Mouse (Mus musculus) left cerebral cortex, postnatal 36 days (tissue): ENCODE measurements around the gene Kif26b. TPM values are rescaled to one million over a fixed set of nuclear protein-coding genes. Genes with fewer than 3 reads are reported as not detected.

Experiments used
- DNase-seq, 2 experiments: peaks; one replicate each; pipeline ENCODE4 v3.0.0; 2021 to 2022; ENCODE audit warnings: low spot score in 2 of 2, mixed read lengths in 1 of 2
- intact Hi-C: fragments of 180-260 bp; cut with DNase I; formaldehyde crosslinking; loops from one replicate; pipeline ENCODE4 v1.15.1; 2025
- total RNA-seq, 2 experiments: library from RNA; stranded (reverse); gene quantifications; 2 replicates each; pipeline ENCODE4 v1.2.3; 2021

Kif26b gene
- total RNA-seq, 2 experiments from 2014 or later = 6.6 to 10.7 TPM

DNA sequence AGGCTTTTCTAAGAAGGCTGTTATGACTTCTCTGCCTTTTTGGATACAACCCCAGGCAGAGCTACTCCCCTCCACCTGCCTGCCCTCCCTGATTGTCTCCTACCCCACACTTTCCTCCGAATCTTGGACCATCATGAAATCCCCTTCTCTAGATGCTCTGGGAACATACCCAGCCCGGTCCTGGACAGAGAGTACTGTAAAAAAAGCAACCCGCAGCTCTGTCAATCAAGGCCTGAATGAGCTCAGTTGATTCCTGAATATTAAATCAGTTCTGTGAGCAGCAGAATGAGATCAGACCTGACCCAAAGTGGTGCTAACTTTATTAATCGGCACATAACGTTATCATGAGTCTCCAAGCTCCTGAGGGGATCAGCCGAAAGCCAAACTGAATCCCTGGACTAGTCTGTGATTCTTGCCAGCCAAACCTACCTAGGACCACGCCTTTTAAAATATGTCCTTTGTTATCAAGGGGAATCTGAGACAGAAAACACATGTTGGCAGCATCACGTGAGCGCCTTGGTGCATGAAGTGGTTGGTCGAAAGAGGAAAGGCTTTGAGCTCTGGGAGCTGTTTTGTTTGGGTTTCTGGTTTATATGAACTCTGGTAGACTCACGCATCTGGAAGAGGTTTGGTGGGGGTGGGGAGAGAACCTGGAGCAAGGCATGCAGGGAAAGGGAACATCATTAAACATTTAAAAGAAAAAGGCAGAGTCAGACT, 271.1 kb downstream of the Kif26b start:
- intact Hi-C loops = loop anchor here (5.0 kb wide), 1 partner anchor 162 kb away; no protein-coding TSS in a partner anchor
- DNase-seq = no peak

DNA sequence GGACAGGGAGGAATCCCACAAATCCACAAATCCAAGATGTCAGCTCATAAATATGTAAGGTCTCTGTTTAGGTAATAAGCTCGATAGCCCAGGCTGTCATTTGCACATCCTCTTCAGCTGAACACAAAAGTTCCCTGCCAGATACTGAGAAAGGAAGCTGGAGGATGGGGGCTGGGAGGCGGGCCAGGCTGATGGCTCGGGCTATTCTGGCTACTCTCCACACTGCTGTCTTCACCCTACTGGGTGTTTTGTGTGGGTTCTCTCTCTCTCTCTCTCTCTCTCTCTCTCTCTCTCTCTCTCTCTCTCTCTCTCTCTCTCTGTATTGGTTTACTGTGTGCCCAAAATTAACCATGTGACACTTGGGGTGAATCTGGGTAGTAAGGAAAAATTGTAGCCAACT, 274.2 kb downstream of the Kif26b start:
- DNase-seq = no peak
- intact Hi-C loops = no loop called here

DNA sequence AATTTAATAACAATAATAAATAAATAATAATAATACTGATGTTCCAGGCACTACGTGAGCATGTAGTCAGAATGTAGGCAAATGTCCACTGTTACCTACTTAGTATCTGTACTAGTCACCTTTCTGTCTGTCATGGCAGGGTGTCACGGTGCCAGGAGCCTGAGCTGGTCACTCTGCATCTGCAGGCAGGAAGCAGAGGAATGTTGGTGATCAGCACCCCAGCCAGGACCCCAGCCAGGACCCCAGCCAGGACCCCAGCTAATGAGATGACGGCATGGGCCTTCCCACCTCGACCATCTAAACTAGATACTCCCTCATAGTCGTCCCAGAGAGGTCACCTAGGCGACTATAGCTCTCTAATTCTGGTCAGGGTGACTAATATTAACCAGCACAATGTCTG, 288.6 kb downstream of the Kif26b start:
- intact Hi-C loops = no loop called here
- no peak for DNase-seq

DNA sequence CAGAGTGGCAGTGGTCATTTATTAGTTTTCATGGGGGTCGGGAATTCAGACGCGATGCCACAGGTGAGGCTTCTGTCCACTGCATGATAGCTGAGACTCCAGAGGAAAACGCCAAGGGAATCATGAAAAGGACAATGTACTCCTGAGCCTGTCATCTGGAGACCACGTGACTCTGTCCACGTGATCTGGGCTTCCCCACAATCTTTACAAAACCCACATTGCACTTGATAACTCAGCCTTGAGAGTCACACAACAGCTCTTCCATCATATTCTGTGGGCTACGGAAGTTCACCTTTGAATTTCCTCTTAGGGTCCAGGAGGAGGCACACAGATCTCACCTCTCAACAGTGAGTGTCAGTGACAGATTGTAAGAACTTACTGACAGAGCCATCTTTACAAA, 290.1 kb downstream of the Kif26b start:
- DNase-seq = no peak
- intact Hi-C loops = no loop called here

DNA sequence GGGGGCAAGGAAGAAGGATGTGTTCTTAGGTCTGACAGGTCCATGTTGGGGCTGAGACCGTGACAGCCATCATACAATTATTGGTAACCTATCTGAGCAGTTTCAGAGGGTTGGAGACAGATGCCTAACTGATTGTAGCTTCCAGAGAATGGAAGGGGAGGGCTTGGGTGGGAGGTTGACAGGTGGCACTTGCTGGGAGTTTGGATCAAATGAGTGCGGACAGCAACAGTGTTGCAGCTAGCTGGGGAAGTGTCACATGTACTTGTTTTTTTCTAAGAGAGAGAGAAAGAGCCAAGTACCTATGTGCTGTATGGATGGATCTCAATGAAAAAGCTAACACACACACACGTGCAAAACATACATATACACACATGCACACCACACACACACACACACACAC, 291.2 kb downstream of the Kif26b start:
- intact Hi-C loops = no loop called here
- DNase-seq = no peak

DNA sequence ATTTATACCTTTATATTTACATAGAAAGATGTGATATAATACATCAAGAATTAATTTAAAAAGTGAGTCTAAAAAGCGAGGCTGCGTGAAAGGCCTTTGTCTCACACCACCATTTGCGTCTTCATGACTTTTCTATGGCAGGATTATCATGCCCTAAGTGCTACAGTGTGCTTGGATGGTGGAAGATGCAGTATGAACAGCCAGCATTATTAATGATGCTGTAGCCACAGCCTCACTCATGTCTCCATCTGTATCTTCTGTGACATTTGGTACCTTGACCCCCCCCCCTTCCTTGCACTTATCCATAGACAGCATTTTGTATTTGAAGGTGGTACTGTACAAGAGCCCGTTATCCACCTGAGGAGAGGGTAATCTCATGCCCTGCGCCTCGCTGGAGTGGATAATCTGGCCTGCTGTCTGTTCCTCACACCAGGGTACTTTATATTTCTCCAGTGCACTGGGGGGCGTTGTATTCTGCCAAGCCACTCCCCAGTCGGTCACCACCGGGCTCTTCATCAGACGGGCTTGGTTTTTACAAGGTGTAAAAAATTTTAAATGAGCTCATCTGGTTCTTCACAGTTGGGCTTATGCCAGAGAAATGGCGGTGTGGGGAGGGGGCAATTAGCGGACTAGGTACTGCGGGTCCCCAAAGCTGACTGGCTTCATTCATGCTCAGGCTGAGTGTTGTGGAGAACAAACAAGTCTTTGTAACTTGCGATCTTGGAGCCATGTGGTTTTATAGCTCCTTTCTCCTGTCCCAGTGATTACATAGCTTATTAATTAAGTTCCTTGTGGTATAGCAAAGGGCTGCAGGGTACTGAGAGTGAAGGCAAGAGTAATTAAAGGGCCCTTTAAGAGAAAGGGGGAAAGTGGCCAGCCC, 291.9 kb downstream of the Kif26b start:
- no peak for DNase-seq
- intact Hi-C loops = no loop called here

DNA sequence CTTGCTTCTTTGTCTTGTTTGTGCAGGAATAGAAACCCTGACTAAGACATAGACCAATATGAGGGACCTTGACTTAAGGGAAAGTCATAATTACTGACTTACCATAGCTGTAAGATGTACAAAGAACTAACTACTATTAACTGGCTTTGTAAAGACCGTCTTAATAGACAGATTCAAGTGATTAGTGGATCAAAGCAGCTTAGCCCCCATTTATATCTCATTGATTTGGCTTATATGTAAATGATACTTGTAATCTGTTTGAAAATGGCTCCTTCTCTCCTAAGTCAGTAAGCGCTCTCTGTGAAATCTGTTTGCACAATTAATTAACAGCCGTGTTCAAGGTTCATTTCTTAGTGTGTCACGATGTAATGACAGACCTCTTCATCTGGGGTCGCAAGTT, 295.9 kb downstream of the Kif26b start:
- intact Hi-C loops = no loop called here
- DNase-seq = no peak

DNA sequence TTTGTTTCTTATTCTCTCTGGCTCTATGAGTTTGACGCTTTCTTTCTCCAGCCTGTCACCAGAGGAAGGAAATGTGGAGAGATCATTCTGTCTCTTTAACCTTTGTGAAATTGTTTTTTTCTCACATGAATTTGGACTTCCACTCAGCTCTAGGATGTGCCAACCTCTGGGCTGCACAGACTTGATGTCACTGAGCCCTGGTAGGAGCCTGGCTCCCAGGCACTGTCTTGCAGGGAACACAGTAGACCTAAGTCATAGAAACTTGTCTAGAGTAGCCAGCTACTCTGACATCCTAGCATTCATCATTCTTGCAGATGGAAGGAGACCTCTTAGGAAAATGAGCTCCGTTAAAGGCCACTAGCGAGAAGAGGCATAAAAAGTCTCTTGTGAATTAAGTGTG, 298.3 kb downstream of the Kif26b start:
- DNase-seq = no peak
- intact Hi-C loops = no loop called here

DNA sequence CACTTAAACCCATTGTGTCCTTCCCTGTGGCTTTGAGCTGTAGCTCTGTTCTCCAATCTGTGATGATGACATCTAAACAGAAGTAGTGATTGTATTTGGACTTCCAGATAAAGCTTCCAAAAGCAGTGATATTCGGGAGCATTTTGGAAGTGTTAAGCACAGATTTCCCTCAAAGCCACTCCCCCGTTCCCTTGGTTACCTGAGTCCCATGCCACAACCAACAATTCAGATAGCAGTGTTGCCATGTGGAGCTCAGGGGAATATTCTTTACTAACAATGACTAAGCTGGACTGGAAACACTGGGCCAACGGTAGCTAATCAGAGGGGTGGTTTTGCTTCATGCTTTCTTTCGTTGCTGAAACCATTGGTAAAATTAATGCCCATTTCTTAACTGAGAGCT, 300.5 kb downstream of the Kif26b start:
- intact Hi-C loops = no loop called here
- no peak for DNase-seq

DNA sequence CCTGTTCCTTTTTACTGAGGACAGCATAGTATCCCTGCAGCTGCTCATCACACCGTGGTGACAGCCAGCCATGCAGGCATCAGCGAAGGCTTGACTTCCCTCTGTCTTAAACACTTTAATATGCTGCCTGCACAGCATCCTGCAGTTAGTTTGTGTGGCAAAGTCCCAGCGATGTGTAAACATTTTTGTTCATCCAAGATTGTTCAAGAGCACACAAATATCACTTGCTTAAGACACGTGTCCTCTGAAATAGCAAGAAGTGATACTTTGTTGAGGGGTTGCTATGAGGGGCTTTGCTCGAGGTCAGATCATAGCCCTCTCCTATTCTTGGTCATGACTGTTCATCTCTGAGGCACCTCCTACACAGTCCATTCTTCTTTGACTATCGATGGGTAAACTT, 303.6 kb downstream of the Kif26b start:
- intact Hi-C loops = no loop called here

DNA sequence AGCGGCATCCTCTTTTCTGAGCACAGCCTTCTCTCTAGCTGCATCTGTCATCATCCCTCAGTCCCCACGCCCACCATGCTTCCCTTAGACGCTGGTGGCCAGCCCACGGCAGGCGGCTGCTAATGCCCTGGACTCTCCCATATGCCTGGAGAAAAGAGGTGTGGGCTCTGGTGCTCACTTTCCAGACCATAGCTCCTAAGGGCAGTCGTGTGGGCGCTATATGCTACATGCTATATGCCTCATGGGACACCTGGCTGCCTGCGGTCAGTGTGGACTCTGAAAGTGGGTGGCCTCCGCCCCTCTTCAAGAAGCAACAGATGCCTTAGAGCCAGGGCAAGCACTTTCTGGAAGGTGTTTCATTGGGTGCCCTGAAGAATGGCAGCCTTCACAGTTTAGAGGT, 306.9 kb downstream of the Kif26b start:
- DNase-seq = peak; percentile 8 to 13
- intact Hi-C loops = no loop called here

More for the DNA sequence above, 303.6 kb downstream of the Kif26b start:
- DNase-seq = no peak

DNA sequence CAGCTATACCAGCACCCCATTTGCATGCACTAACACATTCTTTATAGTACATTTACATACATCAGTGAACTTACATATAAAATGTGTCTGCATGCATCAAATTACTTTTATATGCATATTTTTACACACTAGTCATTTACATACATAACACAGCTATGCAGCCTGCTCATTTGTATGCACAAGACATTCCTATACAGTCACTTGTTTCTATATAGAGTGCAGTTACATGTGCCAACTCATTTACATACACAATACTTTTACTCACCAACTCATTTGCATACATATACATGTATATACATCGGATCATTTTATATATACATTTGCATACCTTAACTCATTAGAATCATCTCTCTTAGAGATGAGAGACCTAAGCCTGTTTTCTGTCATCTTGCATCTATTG, 308.1 kb downstream of the Kif26b start:
- intact Hi-C loops = no loop called here
- DNase-seq = no peak

DNA sequence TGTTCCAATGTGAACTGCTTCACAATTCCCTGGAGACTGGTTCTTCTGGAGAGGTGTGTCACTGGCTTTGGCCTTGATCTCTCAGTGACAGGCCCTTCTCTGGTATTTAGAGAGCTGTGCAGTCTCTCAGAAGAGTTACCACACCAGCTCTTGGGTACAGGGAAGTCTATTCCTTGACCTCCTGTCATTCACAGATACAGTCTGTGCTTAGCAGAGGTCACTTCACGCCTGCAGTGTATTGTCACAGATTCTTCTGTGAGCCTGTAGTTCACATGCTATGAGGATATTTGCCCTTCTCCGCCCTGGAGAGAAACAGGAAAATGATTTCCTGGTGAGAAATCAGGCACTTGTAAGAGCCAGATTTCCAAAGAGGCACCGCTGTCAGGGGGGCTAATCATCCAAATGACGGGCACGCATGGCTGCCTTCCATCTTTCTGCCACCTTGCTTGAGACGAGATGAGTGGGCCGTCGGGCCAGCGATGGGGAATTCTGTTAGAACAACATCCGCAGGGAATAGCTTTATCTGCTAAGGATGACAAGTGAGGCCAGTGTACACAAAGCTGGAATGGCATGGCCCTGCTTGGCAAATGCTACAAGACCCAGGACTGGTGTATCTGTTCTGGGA, 309.9 kb downstream of the Kif26b start:
- intact Hi-C loops = no loop called here
- no peak for DNase-seq

DNA sequence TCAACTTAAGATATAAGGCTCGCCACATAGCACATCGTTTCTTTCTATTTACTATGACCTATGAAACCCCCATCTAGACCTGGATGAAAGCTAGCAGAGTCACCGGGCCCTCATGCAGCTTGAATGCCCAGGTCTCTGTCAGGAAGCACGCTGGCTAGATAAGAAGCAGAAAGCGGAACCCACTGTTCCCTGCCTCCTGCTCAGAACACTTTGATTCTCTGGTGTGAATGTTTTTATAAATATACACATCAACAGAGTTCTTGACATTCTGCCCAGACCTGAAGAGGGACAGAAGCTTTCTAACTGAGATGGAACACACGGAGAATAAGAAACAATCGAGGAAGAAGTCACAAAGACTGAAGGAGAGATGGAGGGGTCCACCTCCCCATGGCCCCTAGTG, 311.4 kb downstream of the Kif26b start:
- intact Hi-C loops = no loop called here
- DNase-seq = no peak

DNA sequence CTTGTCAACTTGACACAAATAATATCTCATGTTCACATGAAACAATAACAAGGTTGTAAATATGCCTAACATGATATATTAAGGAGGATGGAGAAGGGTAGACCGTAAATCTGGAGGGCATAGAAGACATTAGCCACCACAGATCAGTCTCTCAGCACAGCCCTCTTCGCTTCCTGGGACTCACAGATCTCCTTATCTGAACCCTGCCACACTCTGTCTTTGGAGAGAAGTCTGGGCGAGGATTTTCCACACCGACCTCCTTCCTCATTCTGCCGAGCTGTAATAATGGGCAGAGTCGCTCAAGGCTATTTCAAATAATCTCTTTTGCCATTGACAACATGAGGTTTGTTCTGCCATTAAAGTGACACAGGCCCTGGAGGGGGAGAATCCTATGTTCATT, 315.9 kb downstream of the Kif26b start:
- intact Hi-C loops = no loop called here
- no peak for DNase-seq

DNA sequence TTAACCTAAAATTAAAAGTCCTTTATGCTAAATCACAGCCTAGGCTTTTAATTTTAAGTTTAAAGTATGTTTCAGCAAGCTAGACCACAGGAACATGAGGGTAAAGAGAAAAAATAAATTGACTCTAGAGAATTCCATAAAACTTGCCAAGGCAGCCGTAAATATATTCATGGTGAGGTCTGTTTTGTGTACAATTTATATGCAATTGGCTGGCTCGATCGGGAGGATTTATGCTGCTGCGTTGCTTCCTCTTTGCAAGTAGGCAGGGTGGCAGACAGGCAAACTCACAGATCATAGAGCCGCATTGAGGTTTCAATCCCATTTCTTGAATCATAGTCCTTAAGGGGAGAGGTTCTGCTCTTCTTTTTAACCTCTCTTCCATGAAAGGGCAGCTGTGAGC, 318.6 kb downstream of the Kif26b start:
- no peak for DNase-seq
- intact Hi-C loops = no loop called here

DNA sequence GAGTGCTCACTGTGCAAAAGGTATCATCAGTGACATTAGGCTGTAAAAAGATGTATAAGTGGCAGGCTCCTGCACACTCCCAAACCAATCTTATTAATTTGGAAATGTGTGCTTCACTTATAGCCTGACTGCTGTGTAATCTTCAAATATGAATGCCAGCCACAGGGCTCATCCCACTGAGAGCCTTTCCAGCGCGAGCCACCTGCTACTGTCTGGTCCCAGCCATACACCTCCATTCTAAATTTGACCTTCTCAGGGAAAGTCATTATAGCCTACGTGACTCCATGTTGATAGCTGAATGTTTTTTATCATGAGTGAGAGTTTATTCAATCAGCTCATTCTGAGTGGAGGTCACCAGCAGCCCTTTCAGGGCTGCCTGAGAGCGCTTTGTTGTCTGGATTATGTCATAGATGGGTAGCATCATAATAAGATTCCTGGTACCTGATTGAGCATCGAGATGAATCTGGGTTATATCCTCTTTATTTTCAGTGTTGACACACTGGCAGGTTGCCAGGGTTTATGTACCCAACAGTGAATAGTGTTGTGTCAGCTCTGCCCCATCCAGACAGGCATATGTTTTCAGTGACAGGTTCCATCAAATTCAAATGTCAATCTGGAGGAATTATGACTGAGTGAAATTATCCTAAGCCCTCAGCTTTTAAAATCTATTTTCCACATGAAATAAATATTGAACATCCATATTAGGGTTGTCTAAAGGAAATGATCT, 319.6 kb downstream of the Kif26b start:
- intact Hi-C loops = no loop called here
- DNase-seq = no peak

DNA sequence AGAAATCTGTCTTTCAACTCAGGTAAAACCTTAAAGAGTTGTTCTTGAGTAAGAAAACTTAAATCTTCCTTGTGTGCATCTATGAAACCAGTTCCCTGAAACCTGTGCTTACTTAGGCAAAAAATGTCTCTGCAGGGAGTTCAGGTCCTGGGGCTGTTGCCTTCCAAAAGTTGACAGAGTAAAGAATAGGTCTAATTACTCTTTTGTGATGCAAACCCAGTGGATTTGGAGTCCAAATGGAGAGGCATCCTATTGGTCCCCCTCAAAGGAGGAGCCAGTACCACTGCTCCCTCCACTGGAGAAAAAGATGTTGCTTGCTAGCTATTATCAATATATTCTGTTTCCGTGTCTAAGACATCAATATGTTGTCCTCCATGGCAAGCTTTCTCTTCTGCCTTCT, 321.6 kb downstream of the Kif26b start:
- no peak for DNase-seq
- intact Hi-C loops = no loop called here

DNA sequence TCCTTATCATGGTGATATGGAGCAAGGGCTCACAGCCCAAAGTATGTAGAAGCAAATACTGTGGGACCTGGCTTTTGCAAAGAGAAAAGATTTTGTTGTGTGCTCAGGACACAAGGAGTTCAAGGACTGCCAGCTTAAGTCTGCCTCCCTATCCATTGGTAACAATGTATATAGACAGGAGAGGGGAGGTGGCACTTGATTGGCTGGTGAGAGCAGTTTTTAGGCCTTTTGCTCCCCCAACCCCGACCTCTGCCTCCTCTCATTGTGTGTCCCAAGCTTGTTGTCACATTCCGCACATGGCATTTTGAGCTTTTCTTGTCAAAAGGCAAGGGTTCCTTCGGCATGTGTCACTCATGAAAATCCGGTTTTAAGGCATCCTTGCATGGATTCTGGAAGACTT, 326.0 kb downstream of the Kif26b start:
- no peak for DNase-seq
- intact Hi-C loops = no loop called here

DNA sequence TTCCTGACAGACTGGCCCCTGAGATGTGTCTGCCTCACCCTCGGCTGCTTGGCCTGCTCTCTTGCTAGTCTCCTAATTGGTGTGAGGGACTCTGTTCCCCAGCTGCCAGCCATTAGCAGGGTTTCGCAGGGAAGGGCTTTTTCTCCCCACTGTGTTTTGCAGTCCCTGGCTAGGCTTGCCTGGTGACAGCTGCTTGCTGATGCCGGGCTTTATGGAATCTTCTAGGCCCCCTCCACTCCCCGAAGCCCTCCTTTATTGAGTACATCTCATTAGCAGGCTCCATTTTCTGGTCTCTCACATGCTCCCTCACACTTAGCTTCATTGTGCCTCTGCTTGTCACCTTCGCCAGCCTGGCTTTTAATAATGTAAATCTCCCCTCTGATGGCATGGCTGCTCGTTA, 327.0 kb downstream of the Kif26b start:
- DNase-seq = no peak
- intact Hi-C loops = no loop called here
